Mouse (Mus musculus) intestine, postnatal 0 days (tissue): Measurements from ENCODE around the gene Gm10488. TPM values are rescaled to one million over a fixed set of nuclear protein-coding genes. Genes with fewer than 3 reads are reported as not detected.
"Not testable (repeated sequence)": the region's sequence is repeated elsewhere in the genome, so short reads cannot be mapped to it uniquely, and the experiment has no call there.

Experiments
- ATAC-seq: fragments of 200-750 bp; cut with Nextera tagmentation; 2 replicates; pipeline ENCODE4 v1.8.0; 2017; ENCODE audit warnings: mild to moderate bottlenecking, moderate TSS enrichment, moderate library complexity
- H3K27ac ChIP-seq: fragments of 300-500 bp; sonication (generic); 2 replicates; pipeline ENCODE4 v1.5.1; 2014; ENCODE audit warnings: mild to moderate bottlenecking, low read depth, low read length, moderate library complexity
- H3K27me3 ChIP-seq: fragments of 300-500 bp; sonication (generic); replicated peaks from 2 replicates; pipeline ENCODE4 v1.6.1; 2014; ENCODE audit warnings: low read length, mixed read lengths; ENCODE audit not compliant: control insufficient read depth, insufficient read depth
- H3K36me3 ChIP-seq: fragments of 300-500 bp; sonication (generic); 2 replicates; pipeline ENCODE4 v1.6.1; 2014; ENCODE audit warnings: mild to moderate bottlenecking, moderate library complexity; ENCODE audit not compliant: control insufficient read depth, insufficient read depth
- H3K4me1 ChIP-seq: fragments of 300-500 bp; sonication (generic); replicated peaks from 2 replicates; pipeline ENCODE4 v1.6.1; 2014; ENCODE audit warnings: antibody characterized with exemption, low read length, mixed read lengths; ENCODE audit not compliant: control insufficient read depth, insufficient read depth
- H3K4me2 ChIP-seq: fragments of 300-500 bp; sonication (generic); replicated peaks from 2 replicates; pipeline ENCODE4 v1.6.1; 2014; ENCODE audit warnings: low read depth, mild to moderate bottlenecking, moderate library complexity
- H3K4me3 ChIP-seq: fragments of 300-500 bp; sonication (generic); 2 replicates; pipeline ENCODE4 v1.5.1; 2014; ENCODE audit warnings: low read depth, low read length
- H3K9ac ChIP-seq: fragments of 300-500 bp; sonication (generic); 2 replicates; pipeline ENCODE4 v1.6.1; 2014; ENCODE audit warnings: mild to moderate bottlenecking, low read depth, low read length
- H3K9me3 ChIP-seq: fragments of 300-500 bp; sonication (generic); 2 replicates; pipeline ENCODE4 v1.6.1; 2016; ENCODE audit warnings: mixed run types; ENCODE audit not compliant: control insufficient read depth
- WGBS: fragments of 180-500 bp; shearing (Covaris S2); extraction: QIAGEN DNeasy Blood & Tissue Kit; methylation state at CpG from one replicate; pipeline ENCODE4 v1.1.7; 2014; 5-methylcytosine and 5-hydroxymethylcytosine counted together
- microRNA-seq: library from miRNA; unstranded; fragments of <30 nt; microRNA quantifications from one replicate; pipeline ENCODE4, GENCODE M21; 2016
- polyA plus RNA-seq: library from polyadenylated mRNA; unstranded; fragments of >200 nt; fragmentation: Nextera tagmentation; extraction: Ambion mirVana; gene quantifications from 2 replicates; pipeline ENCODE4 v1.2.1, GENCODE M21; 2015

The Gm10488 gene
- not detected in 2 replicates for polyA plus RNA-seq

- H3K4me2 ChIP-seq, H3K9me3 ChIP-seq, H3K9ac ChIP-seq, H3K27ac ChIP-seq, H3K27me3 ChIP-seq, ATAC-seq, H3K4me3 ChIP-seq, H3K36me3 ChIP-seq, H3K4me1 ChIP-seq: not testable (repeated sequence)
- no CpG with 5 or more reads among the region's 6 CpGs for WGBS
Measured at GRCm38 (mm10) chrX:29976014-29976413, at the start of gene Gm10488. Gm10488 (plus strand) TSS chrX:29976314.

Small RNA genes within 50 kb of the gene (microRNA-seq; reads per million reads assigned to microRNA genes)
- gene Gm44298: not detected
